Mouse (Mus musculus) lung, postnatal 0 days (tissue): ENCODE results near the gene Wnt5b.

Source experiments
- CTCF ChIP-seq: IDR thresholded peaks from 2 replicates; pipeline ENCODE4 v1.5.1; 2016; ENCODE audit warnings: antibody characterized with exemption, mild to moderate bottlenecking
- EP300 ChIP-seq: IDR thresholded peaks from 2 replicates; pipeline ENCODE4 v1.6.1; 2016; ENCODE audit warnings: antibody characterized with exemption, mild to moderate bottlenecking, control low read depth

GRCm38 (mm10) chr6:119428611-119429010 is 115.5 kb downstream of the Wnt5b start:
- TF ChIP-seq CTCF = peak; percentile 44
- TF ChIP-seq EP300 = no peak
